Comparison of ENCODE assay signal across 7 mouse cellular contexts in the genomic region with DNA sequence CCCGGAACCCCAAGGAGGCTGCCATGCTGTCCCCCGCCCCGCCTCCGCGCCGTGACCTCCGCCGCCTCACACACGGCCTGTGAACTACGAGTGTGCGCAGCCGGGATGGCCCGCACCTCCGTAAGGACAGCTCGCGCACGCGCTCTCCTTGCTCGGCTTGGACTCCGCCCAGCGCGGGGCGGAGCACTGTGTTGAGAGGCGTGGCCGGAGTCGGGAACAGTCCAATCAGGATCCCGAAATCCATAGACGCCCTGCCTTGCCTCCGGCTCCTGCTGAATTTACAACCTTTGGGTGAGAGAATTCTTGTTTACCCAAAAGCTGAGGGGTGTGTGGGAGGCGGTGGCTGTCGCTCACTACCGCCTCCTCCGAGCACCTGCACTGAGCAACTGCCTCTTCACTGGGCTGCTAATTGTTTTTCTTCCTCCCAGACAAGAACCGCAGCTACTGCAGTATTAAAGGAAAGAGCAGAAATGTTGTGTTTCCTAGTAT. TPM values are rescaled to one million over a fixed set of nuclear protein-coding genes. Genes with fewer than 3 reads are reported as not detected.
DNase-seq lines count a peak whose midpoint lies in the region; ATAC-seq and TF ChIP-seq lines count a peak whose summit lies in the region.

Hibadh (minus strand) TSS at position 166 of the 489 bp plus-strand sequence.

- peak within 1 kb of the TSS; percentile 93 for H3K27ac ChIP-seq in embryonic facial prominence, embryonic 10.5 days (replicated peaks)
- peak within 1 kb of the TSS; percentile 75 for H3K27ac ChIP-seq in intestine, postnatal 0 days (ENCODE audit: low read depth, low read length)
- peak within 1 kb of the TSS; percentile 67; the same call in 1 of the 2 replicates for H3K27ac ChIP-seq in midbrain, embryonic 12.5 days (replicated peaks)
- H3K27ac ChIP-seq in small intestine, adult 2 months (ENCODE audit: insufficient read depth, low read depth, low read length): peak within 1 kb of the TSS; percentile 45

- under 1% methylated on average over 34 of the region's 34 CpGs for WGBS in embryonic facial prominence, embryonic 10.5 days
- 0% methylated on average over 34 of the region's 34 CpGs for WGBS in intestine, postnatal 0 days
- under 1% methylated on average over 34 of the region's 34 CpGs for WGBS in midbrain, embryonic 12.5 days
- WGBS in small intestine, adult 2 months: under 1% methylated on average over 34 of the region's 34 CpGs

- no peaks in the 10 kb centered on the region for H3K27me3 ChIP-seq in embryonic facial prominence, embryonic 10.5 days (replicated peaks; ENCODE audit: low read depth, poor library complexity, severe bottlenecking)
- no peaks in the 10 kb centered on the region for H3K27me3 ChIP-seq in intestine, postnatal 0 days (replicated peaks; ENCODE audit: control insufficient read depth, insufficient read depth, low read length)
- H3K27me3 ChIP-seq in midbrain, embryonic 12.5 days: no peaks in the 10 kb centered on the region
- no peaks in the 10 kb centered on the region for H3K27me3 ChIP-seq in small intestine, adult 2 months (ENCODE audit: control insufficient read depth, insufficient read depth, low read length)

- peak within 1 kb of the TSS; percentile 86 for H3K4me2 ChIP-seq in intestine, postnatal 0 days (replicated peaks; ENCODE audit: low read depth)
- peak within 1 kb of the TSS; percentile 89 for H3K4me2 ChIP-seq in midbrain, embryonic 12.5 days (replicated peaks)

- H3K4me3 ChIP-seq in embryonic facial prominence, embryonic 10.5 days: peak within 1 kb of the TSS; percentile 89
- H3K4me3 ChIP-seq in intestine, postnatal 0 days (ENCODE audit: low read depth, low read length): peak within 1 kb of the TSS; percentile 82
- peak within 1 kb of the TSS; percentile 84 for H3K4me3 ChIP-seq in midbrain, embryonic 12.5 days
- peak within 1 kb of the TSS; percentile 83 for H3K4me3 ChIP-seq in small intestine, adult 2 months (ENCODE audit: low read depth, low read length)

- DNase-seq in adrenal gland, postnatal 10 days: peak; percentile 99
- DNase-seq in embryonic facial prominence, embryonic 10.5 days (ENCODE audit: low spot score): peak; percentile 98
- DNase-seq in gonadal fat pad, adult 2 months (ENCODE audit: low read depth): peak; percentile 88
- peak; percentile 98 for DNase-seq in left cerebral cortex, postnatal 4 days

- peak within 1 kb of the TSS; percentile 86 for H3K9ac ChIP-seq in intestine, postnatal 0 days (ENCODE audit: low read depth, low read length)
- H3K9ac ChIP-seq in midbrain, embryonic 12.5 days (replicated peaks): peak within 1 kb of the TSS; percentile 87

- TF ChIP-seq POLR2A in small intestine, adult 2 months (IDR thresholded peaks at IDR 0.05; ENCODE audit: low read depth, low read length): peak; percentile 89

- TF ChIP-seq CTCF in intestine, postnatal 0 days (IDR thresholded peaks at IDR 0.05; ENCODE audit: low read depth): peak; percentile 71
- peak; percentile 54; the same call in 1 of the 2 replicates for TF ChIP-seq CTCF in small intestine, adult 2 months (IDR thresholded peaks at IDR 0.05; ENCODE audit: extremely low read depth, insufficient read length, insufficient replicate concordance, low read depth, low read length)

- no peaks in the 10 kb centered on the region for H3K9me3 ChIP-seq in embryonic facial prominence, embryonic 10.5 days
- no peaks in the 10 kb centered on the region for H3K9me3 ChIP-seq in intestine, postnatal 0 days (ENCODE audit: control insufficient read depth)
- H3K9me3 ChIP-seq in midbrain, embryonic 12.5 days: no peaks in the 10 kb centered on the region

- peak; percentile 99 for ATAC-seq in intestine, postnatal 0 days
- ATAC-seq in midbrain, embryonic 12.5 days (ENCODE audit: low FRiP score, low read depth): peak; percentile 100

- intact Hi-C loops in left cerebral cortex, postnatal 4 days (cut with DNase I): loop anchor here (5.0 kb wide), 1 partner anchor 87 kb away; no protein-coding TSS in a partner anchor

- H3K36me3 ChIP-seq in embryonic facial prominence, embryonic 10.5 days (replicated peaks): no peaks in the 10 kb centered on the region
- H3K36me3 ChIP-seq in intestine, postnatal 0 days (ENCODE audit: control insufficient read depth, insufficient read depth): no peaks in the 10 kb centered on the region
- H3K36me3 ChIP-seq in midbrain, embryonic 12.5 days: no peaks in the 10 kb centered on the region
- H3K36me3 ChIP-seq in small intestine, adult 2 months (ENCODE audit: control insufficient read depth, insufficient read depth, low read length): no peaks in the 10 kb centered on the region

- peaks cover 19% of the 10 kb centered on the region for H3K4me1 ChIP-seq in embryonic facial prominence, embryonic 10.5 days
- H3K4me1 ChIP-seq in intestine, postnatal 0 days (replicated peaks; ENCODE audit: control insufficient read depth, insufficient read depth, low read length): no peaks in the 10 kb centered on the region
- H3K4me1 ChIP-seq in midbrain, embryonic 12.5 days: peaks cover 6% of the 10 kb centered on the region
- H3K4me1 ChIP-seq in small intestine, adult 2 months (ENCODE audit: control insufficient read depth, insufficient read depth, insufficient read length, low read length): no peaks in the 10 kb centered on the region

RNA-seq across cellular contexts. Expression of gene Hibadh, which starts in this region (rescaled TPM):
- 100 to 1,000 TPM; 219 to 227 TPM for total RNA-seq in adrenal gland, postnatal 10 days (2021)
- polyA plus RNA-seq in embryonic facial prominence, embryonic 10.5 days (2016; fragmentation: Nextera tagmentation; extraction: Ambion mirVana): 80.1 and 81.6 TPM in 2 replicates
- 84.1 and 87.0 TPM in 2 replicates for polyA plus RNA-seq in gonadal fat pad, adult 2 months (2012; rRNA removed)
- polyA plus RNA-seq in intestine, postnatal 0 days (2015; fragmentation: Nextera tagmentation; extraction: Ambion mirVana): 52.4 and 55.5 TPM in 2 replicates
- total RNA-seq in left cerebral cortex, postnatal 4 days (2021): 10 to 100 TPM; 31.2 to 32.2 TPM
- polyA plus RNA-seq in midbrain, embryonic 12.5 days (2016; fragmentation: Nextera tagmentation; extraction: Ambion mirVana): 64.7 and 66.3 TPM in 2 replicates
- polyA plus RNA-seq in small intestine, adult 2 months (2012; rRNA removed): 6.3 and 9.9 TPM in 2 replicates

Comparison
In these comparisons a context has a peak if more than half of its experiments do, and no peak if none do; other contexts are left out.
1. Peak in every context shown above with its lines: DNase-seq, ATAC-seq, H3K4me3 ChIP-seq and H3K27ac ChIP-seq.
2. RNA of gene Hibadh (total RNA-seq): 219 to 227 TPM in adrenal gland, postnatal 10 days; 31.2 to 32.2 TPM in left cerebral cortex, postnatal 4 days; every median in the first group is over 4 times any median in the second.